In the genomic region with DNA sequence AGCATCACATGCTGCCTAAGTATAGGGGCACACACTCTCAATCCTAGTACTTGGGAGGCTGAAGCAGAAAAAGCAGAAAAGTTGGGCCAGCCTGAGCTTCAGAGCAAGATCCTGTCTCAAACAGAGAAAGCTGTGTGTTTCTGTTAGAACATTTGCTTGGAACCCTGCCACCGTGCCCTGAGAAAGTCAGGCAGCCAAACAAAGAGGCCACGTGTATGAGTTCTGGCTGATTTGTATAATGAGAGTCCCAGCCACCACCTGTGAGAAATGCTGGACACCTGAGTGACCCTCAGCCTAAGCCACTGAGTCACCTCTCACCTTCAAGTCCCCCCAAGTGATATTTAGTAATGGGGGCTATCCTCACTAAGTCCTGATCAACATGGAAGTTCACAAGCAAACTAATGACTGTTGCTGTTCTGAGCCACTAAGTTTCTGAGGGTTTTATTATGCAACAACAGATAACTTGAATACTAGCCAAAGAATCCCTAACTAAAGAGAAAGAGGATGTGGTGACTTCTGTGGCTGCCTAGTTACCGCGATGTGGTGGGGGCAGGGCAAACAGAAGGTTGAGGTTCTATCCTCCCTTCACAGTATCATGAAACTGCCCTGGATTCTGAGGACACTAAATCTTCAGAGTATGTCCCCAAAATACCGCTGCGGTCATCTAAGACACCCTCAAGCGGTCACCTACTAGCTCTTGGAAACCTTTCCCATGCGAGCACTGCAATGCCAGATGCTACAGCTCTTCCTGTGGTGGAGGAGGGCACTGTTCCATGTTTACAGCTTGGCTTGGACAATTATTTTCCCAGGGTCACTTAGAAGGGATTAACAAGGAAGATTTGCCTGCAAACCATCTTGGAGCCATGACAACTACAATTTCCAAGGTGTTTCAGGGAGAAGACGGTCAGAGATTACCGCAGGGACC, we compare ENCODE assay signal across 9 mouse cellular contexts. TPM values are rescaled to one million over a fixed set of nuclear protein-coding genes. Genes with fewer than 3 reads are reported as not detected.
A peak's percentile ranks its signal among the peaks of the same experiment; 100 is the strongest.
DNase-seq lines count a peak whose midpoint lies in the region; ATAC-seq and TF ChIP-seq lines count a peak whose summit lies in the region.
"Had no signal": no experiment of that assay in that cellular context is flagged by ENCODE, and none has a peak within 500 bp of the region (broad histone marks: within the 10 kb centered on the region; RNA-seq: fewer than 3 reads in every experiment).

No protein-coding gene starts in this region.

- no peak overlapping the region for H3K4me2 ChIP-seq in midbrain, embryonic 11.5 days
- H3K4me2 ChIP-seq in midbrain, embryonic 13.5 days (replicated peaks), result no peak overlapping the region
- H3K4me2 ChIP-seq in liver, embryonic 13.5 days, result no peak overlapping the region
- H3K4me2 ChIP-seq in midbrain, embryonic 14.5 days (ENCODE audit: low read length), result no peak overlapping the region

- no peak overlapping the region for H3K4me3 ChIP-seq in midbrain, embryonic 11.5 days (ENCODE audit: low read depth, low read length)
- H3K4me3 ChIP-seq in midbrain, embryonic 13.5 days (replicated peaks), result no peak overlapping the region
- no peak overlapping the region for H3K4me3 ChIP-seq in liver, embryonic 13.5 days (replicated peaks)
- no peak overlapping the region for H3K4me3 ChIP-seq in midbrain, embryonic 14.5 days (replicated peaks; ENCODE audit: low read depth, low read length)
- no peak overlapping the region for H3K4me3 ChIP-seq in left cerebral cortex, adult 2 months

- WGBS in midbrain, embryonic 11.5 days, result 92% methylated on average over 10 of the region's 10 CpGs
- 92% methylated on average over 10 of the region's 10 CpGs for WGBS in midbrain, embryonic 13.5 days
- 35% methylated on average over 10 of the region's 10 CpGs for WGBS in liver, embryonic 13.5 days (ENCODE audit: insufficient replicate concordance)
- 89% methylated on average over 10 of the region's 10 CpGs for WGBS in midbrain, embryonic 14.5 days

- H3K9me3 ChIP-seq in midbrain, embryonic 11.5 days (ENCODE audit: control insufficient read depth, low read length), result no peaks in the 10 kb centered on the region
- no peaks in the 10 kb centered on the region for H3K9me3 ChIP-seq in midbrain, embryonic 13.5 days
- no peaks in the 10 kb centered on the region for H3K9me3 ChIP-seq in liver, embryonic 13.5 days (replicated peaks)
- H3K9me3 ChIP-seq in midbrain, embryonic 14.5 days (ENCODE audit: control insufficient read depth, low read length), result no peaks in the 10 kb centered on the region

- TF ChIP-seq CTCF in left cerebral cortex, adult 2 months (IDR thresholded peaks at IDR 0.05), result no peak

- H3K9ac ChIP-seq in midbrain, embryonic 11.5 days (ENCODE audit: low read length), result no peak overlapping the region
- H3K9ac ChIP-seq in midbrain, embryonic 13.5 days (replicated peaks), result no peak overlapping the region
- no peak overlapping the region for H3K9ac ChIP-seq in liver, embryonic 13.5 days
- no peak overlapping the region for H3K9ac ChIP-seq in midbrain, embryonic 14.5 days (replicated peaks; ENCODE audit: low read length)

- peak; percentile 56 for DNase-seq in midbrain, embryonic 11.5 days (ENCODE audit: low spot score, missing footprints)
- peak; percentile 83 for DNase-seq in cerebellum, postnatal 10 days
- DNase-seq in liver, embryonic 13.5 days, result peak; percentile 5
- DNase-seq in testis, postnatal 10 days (ENCODE audit: low spot score), result peak; percentile 71
- no peak for DNase-seq in urinary bladder, postnatal 4 days (ENCODE audit: low spot score in 2 of 2)
- no peak for DNase-seq in midbrain, embryonic 14.5 days
- no peak for DNase-seq in left cerebral cortex, adult 2 months (ENCODE audit: extremely low spot score in 1 of 2, low spot score in 2 of 2)

- no peak for ATAC-seq in midbrain, embryonic 11.5 days (ENCODE audit: low FRiP score)
- ATAC-seq in midbrain, embryonic 13.5 days, result no peak
- no peak for ATAC-seq in liver, embryonic 13.5 days (ENCODE audit: low read depth)
- ATAC-seq in midbrain, embryonic 14.5 days (ENCODE audit: low FRiP score, low TSS enrichment), result no peak

- H3K4me1 ChIP-seq in midbrain, embryonic 11.5 days (ENCODE audit: control insufficient read depth, insufficient read depth, low read length), result no peaks in the 10 kb centered on the region
- no peaks in the 10 kb centered on the region for H3K4me1 ChIP-seq in midbrain, embryonic 13.5 days (replicated peaks)
- no peaks in the 10 kb centered on the region for H3K4me1 ChIP-seq in liver, embryonic 13.5 days (replicated peaks)
- no peaks in the 10 kb centered on the region for H3K4me1 ChIP-seq in midbrain, embryonic 14.5 days (ENCODE audit: control insufficient read depth, insufficient read depth, low read length)

- H3K27ac ChIP-seq in midbrain, embryonic 11.5 days (ENCODE audit: low read depth, low read length), result no peak overlapping the region
- H3K27ac ChIP-seq in midbrain, embryonic 13.5 days, result no peak overlapping the region
- no peak overlapping the region for H3K27ac ChIP-seq in liver, embryonic 13.5 days
- no peak overlapping the region for H3K27ac ChIP-seq in midbrain, embryonic 14.5 days (replicated peaks; ENCODE audit: low read depth, low read length)
- no peak overlapping the region for H3K27ac ChIP-seq in left cerebral cortex, adult 2 months

- intact Hi-C loops in left cerebral cortex, adult 2 months (cut with DNase I), result no loop called here

- no peaks in the 10 kb centered on the region for H3K36me3 ChIP-seq in midbrain, embryonic 11.5 days (ENCODE audit: control insufficient read depth, insufficient read depth, low read length)
- no peaks in the 10 kb centered on the region for H3K36me3 ChIP-seq in midbrain, embryonic 13.5 days
- H3K36me3 ChIP-seq in liver, embryonic 13.5 days, result no peaks in the 10 kb centered on the region
- no peaks in the 10 kb centered on the region for H3K36me3 ChIP-seq in midbrain, embryonic 14.5 days (ENCODE audit: control insufficient read depth, insufficient read depth, low read length)

- H3K27me3 ChIP-seq in midbrain, embryonic 11.5 days (ENCODE audit: control insufficient read depth, insufficient read depth, low read length), result no peaks in the 10 kb centered on the region
- H3K27me3 ChIP-seq in midbrain, embryonic 13.5 days, result no peaks in the 10 kb centered on the region
- no peaks in the 10 kb centered on the region for H3K27me3 ChIP-seq in liver, embryonic 13.5 days
- no peaks in the 10 kb centered on the region for H3K27me3 ChIP-seq in midbrain, embryonic 14.5 days (ENCODE audit: control insufficient read depth, insufficient read depth, low read length)

RNA-seq across cellular contexts. Expression of a gene that starts 31.9 kb away (rescaled TPM):
- not detected in 2 replicates for polyA plus RNA-seq in midbrain, embryonic 11.5 days (2014; fragmentation: Nextera tagmentation; extraction: Ambion mirVana)
- not detected in 2 replicates for polyA plus RNA-seq in midbrain, embryonic 13.5 days (2015; fragmentation: Nextera tagmentation; extraction: Ambion mirVana)
- not detected in 2 replicates for polyA plus RNA-seq in liver, embryonic 13.5 days (2015; fragmentation: Nextera tagmentation; extraction: Ambion mirVana)
- polyA plus RNA-seq in midbrain, embryonic 14.5 days (2014; fragmentation: Nextera tagmentation; extraction: Ambion mirVana), result not detected in 2 replicates
- total RNA-seq in left cerebral cortex, adult 2 months (2021), result not detected
- polyA plus RNA-seq: heart, embryonic 14.5 days had no signal

Comparison
In these comparisons a context has a peak if more than half of its experiments do, and no peak if none do; other contexts are left out.
1. DNase-seq: peak in midbrain, embryonic 11.5 days (single experiment), cerebellum, postnatal 10 days (2 of 2), liver, embryonic 13.5 days (single experiment) and testis, postnatal 10 days (single experiment); none in urinary bladder, postnatal 4 days (0 of 2), midbrain, embryonic 14.5 days (single experiment) and left cerebral cortex, adult 2 months (0 of 2).